Mouse (Mus musculus): ENCODE results near the gene Zc3h12c.

Gene Zc3h12c

GRCm38 (mm10) chr9:52167863-52168685, at the start of gene Zc3h12c:
Gene Zc3h12c, minus strand, starts transcription at chr9:52168572.
- CTCF ChIA-PET = interaction anchor here (0.6 kb wide), 1 partner anchor 63 kb away, joined by 8 read pairs; no protein-coding TSS in a partner anchor

- CTCF ChIA-PET = no interaction called here
Measured at GRCm38 (mm10) chr9:52217636-52218035, 49.3 kb upstream of the Zc3h12c start.

- CTCF ChIA-PET = no interaction called here
Measured at GRCm38 (mm10) chr9:52215291-52215690, 46.9 kb upstream of the Zc3h12c start.

- CTCF ChIA-PET = no interaction called here
Measured at GRCm38 (mm10) chr9:52212416-52212815, 44.0 kb upstream of the Zc3h12c start.

GRCm38 (mm10) chr9:52208510-52209030, 40.2 kb upstream of the Zc3h12c start:
- CTCF ChIA-PET = no interaction called here

- CTCF ChIA-PET = no interaction called here
Measured at GRCm38 (mm10) chr9:52203189-52203588, 34.8 kb upstream of the Zc3h12c start.

- CTCF ChIA-PET = no interaction called here
Measured at GRCm38 (mm10) chr9:52200271-52200670, 31.9 kb upstream of the Zc3h12c start.

GRCm38 (mm10) chr9:52195853-52196252, 27.5 kb upstream of the Zc3h12c start:
- CTCF ChIA-PET = no interaction called here

- CTCF ChIA-PET = no interaction called here
Measured at GRCm38 (mm10) chr9:52193851-52194250, 25.5 kb upstream of the Zc3h12c start.

- CTCF ChIA-PET = no interaction called here
Measured at GRCm38 (mm10) chr9:52190907-52191306, 22.5 kb upstream of the Zc3h12c start.

GRCm38 (mm10) chr9:52188106-52188505, 19.7 kb upstream of the Zc3h12c start:
- CTCF ChIA-PET = no interaction called here

- CTCF ChIA-PET = no interaction called here
Measured at GRCm38 (mm10) chr9:52186296-52186941, 18.0 kb upstream of the Zc3h12c start.

- CTCF ChIA-PET = no interaction called here
Measured at GRCm38 (mm10) chr9:52181419-52181818, 13.0 kb upstream of the Zc3h12c start.

GRCm38 (mm10) chr9:52180851-52181250, 12.5 kb upstream of the Zc3h12c start:
- CTCF ChIA-PET = no interaction called here

- CTCF ChIA-PET = no interaction called here
Measured at GRCm38 (mm10) chr9:52175257-52175859, 7.0 kb upstream of the Zc3h12c start.

- CTCF ChIA-PET = no interaction called here
Measured at GRCm38 (mm10) chr9:52174671-52175111, 6.3 kb upstream of the Zc3h12c start.

GRCm38 (mm10) chr9:52173937-52174336, 5.6 kb upstream of the Zc3h12c start:
- CTCF ChIA-PET = no interaction called here

- CTCF ChIA-PET = no interaction called here
Measured at GRCm38 (mm10) chr9:52172550-52172949, 4.2 kb upstream of the Zc3h12c start.

- CTCF ChIA-PET = no interaction called here
Measured at GRCm38 (mm10) chr9:52170671-52171070, 2.3 kb upstream of the Zc3h12c start.

GRCm38 (mm10) chr9:52170131-52170530, 1.8 kb upstream of the Zc3h12c start:
- CTCF ChIA-PET = no interaction called here

- CTCF ChIA-PET = no interaction called here
Measured at GRCm38 (mm10) chr9:52168686-52169270, 406 bp upstream of the Zc3h12c start.

GRCm38 (mm10) chr9:52167506-52167862, 888 bp downstream of the Zc3h12c start:
- CTCF ChIA-PET = interaction anchor here (0.6 kb wide), 1 partner anchor 64 kb away, joined by 8 read pairs; no protein-coding TSS in a partner anchor

Measured in spleen, embryonic (tissue).